Mouse (Mus musculus) lung, adult 2 months (tissue): Measurements from ENCODE around the gene Dkk3.

ENCODE experiments used
- CTCF ChIP-seq: fragments of 200-500 bp; IDR thresholded peaks from 2 replicates; pipeline ENCODE4 v1.5.1; 2011; ENCODE audit warnings: mild to moderate bottlenecking, low read length, control low read depth; ENCODE audit not compliant: insufficient read depth
- POLR2A ChIP-seq: fragments of 200-500 bp; IDR thresholded peaks from 2 replicates; pipeline ENCODE4 v1.6.1; 2011; ENCODE audit warnings: low read depth, mild to moderate bottlenecking, control low read depth, low read length, borderline replicate concordance; ENCODE audit errors: extremely low read depth

DNA sequence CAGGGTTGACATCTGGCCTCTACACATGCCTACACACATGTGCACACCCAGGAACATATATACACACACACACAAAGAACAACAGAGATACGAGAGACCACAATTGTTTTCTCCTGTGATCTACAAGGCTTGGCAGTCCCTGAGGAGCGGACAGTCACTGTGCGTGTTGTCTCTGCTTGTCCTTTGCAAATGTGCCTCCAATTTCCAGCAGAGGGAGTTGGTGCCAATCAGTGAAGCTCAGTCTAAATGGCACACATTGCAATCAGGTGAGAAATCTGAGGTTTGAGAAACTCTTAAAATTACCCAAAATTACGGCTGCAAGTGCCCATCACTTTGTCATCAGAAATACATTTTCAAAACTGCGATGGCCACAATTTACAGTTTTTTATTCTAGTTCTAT lies 25.6 kb downstream of the Dkk3 start:
- peak; percentile 17; the same call in 1 of the 2 replicates for TF ChIP-seq CTCF
- TF ChIP-seq POLR2A: no peak
